Mouse (Mus musculus) neutrophil, adult 59 days (primary cell): ENCODE results near the gene Trappc12. TPM values are rescaled to one million over a fixed set of nuclear protein-coding genes. Genes with fewer than 3 reads are reported as not detected.

Source experiments
- total RNA-seq, 2 experiments: library from RNA; stranded (reverse); gene quantifications; 1 replicate in 1 of 2; 2 replicates in 1 of 2; pipeline ENCODE4 v1.2.4; 2023

Gene Trappc12
- total RNA-seq = 10 to 100 TPM; 22.7 to 24.1 TPM

DNA sequence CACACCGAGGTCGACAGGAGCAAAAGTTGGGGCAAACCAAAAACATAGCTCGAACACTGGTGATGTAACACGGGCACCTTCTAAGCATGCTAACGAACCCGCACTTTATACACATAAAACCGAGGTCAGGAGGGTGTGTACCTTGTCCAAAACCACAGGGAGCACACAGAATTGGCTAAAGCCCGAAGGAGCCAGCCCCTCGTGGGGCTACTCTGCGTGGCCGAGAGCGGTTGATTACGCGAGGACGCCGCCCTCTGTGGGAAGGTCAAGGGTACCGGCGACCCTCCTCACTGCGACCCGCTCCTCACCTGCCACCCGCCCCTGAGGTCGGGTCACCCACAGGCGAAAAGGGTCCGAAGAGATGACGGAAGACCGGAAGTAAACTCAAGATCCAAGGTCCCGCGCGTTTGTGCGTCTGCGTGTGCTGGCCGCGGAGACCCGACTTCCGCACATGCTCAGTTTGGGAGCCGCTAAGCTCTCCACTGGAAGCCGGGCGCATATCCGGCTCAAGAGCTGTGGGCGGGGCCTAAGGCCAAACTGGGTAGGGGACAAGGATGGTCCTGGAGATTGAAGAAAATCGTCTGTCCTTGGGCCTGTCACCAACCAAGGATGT is at the start of gene Trappc12:
Gene Trappc12, minus strand, starts transcription at position 452 of the 613 bp plus-strand sequence.

DNA sequence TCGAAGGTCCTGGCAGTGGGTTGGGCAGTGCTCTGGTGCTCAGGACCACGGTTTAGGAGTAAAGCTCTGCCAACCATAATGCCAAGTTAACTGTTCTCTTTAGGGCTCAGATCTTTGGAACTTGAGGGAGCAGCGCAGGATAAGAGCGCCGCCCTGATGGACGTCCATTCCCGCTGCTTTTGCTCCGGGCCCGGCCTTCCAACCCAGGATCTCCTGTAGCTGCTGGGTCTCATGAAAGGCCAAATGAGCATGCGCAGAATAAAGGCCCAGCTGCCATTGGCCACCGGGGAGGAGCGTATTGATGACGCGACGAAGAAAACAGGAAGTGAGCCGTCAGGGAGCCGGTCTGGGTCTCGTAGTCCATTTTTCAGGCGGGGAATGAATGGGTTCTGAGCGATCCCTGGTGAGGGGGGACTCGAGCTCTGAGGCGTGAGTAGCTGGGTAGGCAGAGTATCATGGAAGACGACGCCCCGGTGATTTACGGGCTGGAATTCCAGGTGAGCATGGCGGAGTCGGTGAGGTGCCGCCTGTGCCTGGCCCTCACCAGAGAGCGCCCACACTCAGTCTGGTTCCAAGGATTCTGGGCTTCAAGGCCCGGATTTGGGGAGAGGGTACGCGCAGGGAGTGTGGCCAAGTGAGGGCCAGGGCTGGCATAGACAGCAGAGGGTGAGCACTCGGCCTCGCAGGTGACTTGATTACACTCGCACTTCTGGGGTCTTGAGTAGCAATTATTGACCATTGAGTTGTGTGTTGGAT is 1.4 kb upstream of the Trappc12 start, which contains the start of gene Eipr1:
Gene Eipr1, plus strand, starts transcription at position 296 of the 756 bp plus-strand sequence.

DNA sequence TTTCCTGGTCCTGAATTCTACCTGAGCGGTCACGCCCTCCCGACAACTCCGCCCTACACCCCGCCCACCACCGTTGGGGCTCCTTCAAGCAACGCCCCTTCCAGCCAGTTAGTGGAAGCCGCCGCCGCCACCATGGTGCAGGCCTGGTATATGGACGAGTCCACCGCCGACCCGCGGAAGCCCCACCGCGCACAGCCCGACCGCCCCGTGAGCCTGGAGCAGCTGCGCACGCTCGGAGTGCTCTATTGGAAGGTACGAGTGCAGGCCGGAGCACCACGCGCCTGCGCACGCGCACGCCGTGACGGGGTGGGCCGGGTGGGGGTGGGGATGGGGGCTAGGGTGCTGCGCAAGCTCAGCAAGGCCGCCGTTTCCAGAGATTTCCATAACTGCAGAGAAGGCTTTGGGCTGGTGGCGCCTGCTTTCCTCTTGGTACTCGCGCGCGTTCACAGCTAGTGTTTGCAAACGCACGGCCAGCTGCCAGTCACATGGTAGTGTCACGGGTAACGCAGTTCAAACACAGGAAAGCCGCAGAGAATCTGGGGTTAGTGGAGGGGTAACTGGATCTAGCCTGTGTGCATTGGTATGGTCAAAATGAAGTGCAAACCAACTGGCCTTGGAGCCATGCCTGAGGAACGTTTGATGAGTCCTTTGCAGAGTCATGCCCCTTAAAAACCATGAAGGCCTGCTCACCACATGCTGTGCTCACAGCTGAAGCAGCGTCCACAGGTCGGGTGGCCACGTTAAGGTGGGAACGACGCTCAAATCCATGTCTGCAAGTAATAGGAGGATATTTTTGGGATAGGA is 74.9 kb downstream of the Trappc12 start, which contains the start of gene Adi1:
Gene Adi1, plus strand, starts transcription at position 111 of the 804 bp plus-strand sequence.

DNA sequence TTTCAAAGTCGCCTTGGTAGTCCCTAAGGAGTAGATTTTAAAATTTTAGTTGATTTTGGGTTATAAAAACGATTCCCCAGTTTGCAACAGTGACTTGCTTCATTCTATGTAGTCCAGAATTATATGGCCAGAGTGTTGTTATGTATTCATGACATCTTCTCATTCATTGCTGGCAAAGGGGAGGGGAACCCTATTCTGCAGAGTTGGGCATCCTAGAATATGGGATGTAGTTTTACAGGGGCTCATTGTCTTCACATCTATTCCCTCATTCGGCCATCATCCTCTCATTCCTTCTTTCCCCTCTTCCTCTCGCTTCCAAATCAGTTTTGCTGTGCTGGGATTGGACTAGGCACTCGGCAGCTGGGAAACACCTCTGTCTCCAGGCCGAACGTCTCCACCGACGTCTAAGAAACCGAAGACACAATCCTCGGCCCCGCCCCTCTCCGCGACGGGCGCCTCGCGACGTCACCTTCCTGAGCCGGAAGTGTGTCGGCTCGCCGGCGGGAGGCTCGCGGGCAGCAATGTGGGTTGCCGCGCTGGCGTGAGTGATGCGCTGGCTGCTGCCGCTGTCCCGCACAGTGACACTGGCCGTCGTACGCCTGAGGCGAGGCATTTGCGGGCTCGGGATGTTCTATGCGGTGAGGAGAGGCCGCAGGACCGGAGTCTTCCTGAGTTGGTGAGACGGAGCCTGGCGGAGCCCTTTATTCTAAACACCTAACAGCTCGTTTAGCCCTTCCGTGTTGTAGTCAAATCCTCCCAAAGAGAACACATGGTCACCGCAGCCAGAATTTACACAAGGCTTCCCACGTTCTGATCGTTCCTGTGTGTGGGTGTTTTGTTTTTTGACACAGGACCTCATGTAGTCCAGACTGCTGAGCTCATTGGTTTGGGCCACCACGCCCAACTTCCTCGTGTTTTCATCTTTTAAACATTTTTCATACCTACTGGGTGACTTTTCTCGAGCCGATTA is 100.8 kb downstream of the Trappc12 start, which contains the start of gene Rnaseh1:
Gene Rnaseh1, plus strand, starts transcription at position 462 of the 970 bp plus-strand sequence.

Other genes with a start within 250 kb of the Trappc12 start
- under 1 TPM; 0.53 to 0.82 TPM for gene Dcdc2c, start 198.1 kb downstream of the Trappc12 start, total RNA-seq
- not detected for gene Allc, start 167.9 kb downstream of the Trappc12 start, total RNA-seq
- gene Colec11, start 127.1 kb downstream of the Trappc12 start, total RNA-seq = not detected
- 100 to 1,000 TPM; 286 to 303 TPM for gene Rps7, start 114.5 kb downstream of the Trappc12 start, total RNA-seq
- 10 to 100 TPM; 10.5 to 11.0 TPM for gene Rnaseh1, start 100.9 kb downstream of the Trappc12 start, total RNA-seq
- gene Adi1, start 75.2 kb downstream of the Trappc12 start, total RNA-seq = 10 to 100 TPM in 1 of 2 experiments, 1 to 10 TPM in 1; 9.3 to 11.4 TPM
- 10 to 100 TPM; 17.3 to 18.9 TPM for gene Eipr1, start 1.3 kb upstream of the Trappc12 start, total RNA-seq